Mouse (Mus musculus) heart, adult 2 months (tissue): Measurements from ENCODE around the gene Ttc25. TPM values are rescaled to one million over a fixed set of nuclear protein-coding genes. Genes with fewer than 3 reads are reported as not detected.
A peak's percentile ranks its signal among the peaks of the same experiment; 100 is the strongest.

Experiments
- DNase-seq, 2 experiments: peaks; one replicate each; pipeline ENCODE4 v3.0.0; 2021
- H3K27ac ChIP-seq: fragments of 200-600 bp; 2 replicates; pipeline ENCODE4 v1.8.1; 2022
- H3K27me3 ChIP-seq: fragments of 200-500 bp; 2 replicates; pipeline ENCODE4 v1.6.1; 2012; ENCODE audit warnings: mild to moderate bottlenecking, low read length, inconsistent platforms, mixed read lengths; ENCODE audit not compliant: control insufficient read depth, insufficient read depth
- H3K36me3 ChIP-seq: fragments of 200-500 bp; 2 replicates; pipeline ENCODE4 v1.6.1; 2012; ENCODE audit warnings: low read length, inconsistent platforms; ENCODE audit not compliant: control insufficient read depth, insufficient read depth
- H3K4me1 ChIP-seq: fragments of 200-500 bp; 2 replicates; pipeline ENCODE4 v1.6.1; 2011; ENCODE audit warnings: low read length; ENCODE audit not compliant: control insufficient read depth, insufficient read depth
- H3K4me3 ChIP-seq: fragments of 200-600 bp; 2 replicates; pipeline ENCODE4 v1.8.1; 2022
- H3K79me2 ChIP-seq: fragments of 200-500 bp; replicated peaks from 2 replicates; pipeline ENCODE4 v1.6.1; 2012; ENCODE audit warnings: mild to moderate bottlenecking, inconsistent platforms, low read length, moderate library complexity, mixed read lengths; ENCODE audit not compliant: control insufficient read depth, insufficient read depth
- H3K9ac ChIP-seq: fragments of 200-500 bp; 2 replicates; pipeline ENCODE4 v1.6.1; 2012; ENCODE audit warnings: low read depth, mild to moderate bottlenecking, control low read depth, inconsistent platforms, low read length, mixed read lengths
- CTCF ChIP-seq: fragments of 200-600 bp; IDR thresholded peaks from 2 replicates; pipeline ENCODE4 v1.8.1; 2022; ENCODE audit warnings: antibody characterized with exemption, mild to moderate bottlenecking, moderate library complexity
- EP300 ChIP-seq: fragments of 200-500 bp; IDR thresholded peaks from 2 replicates; pipeline ENCODE4 v1.6.1; 2011; ENCODE audit warnings: low read depth, low read length, control low read depth; ENCODE audit not compliant: insufficient read depth
- POLR2A ChIP-seq: fragments of 200-500 bp; IDR thresholded peaks from 2 replicates; pipeline ENCODE4 v1.6.1; 2011; ENCODE audit warnings: mild to moderate bottlenecking, low read depth, low read length, control low read depth; ENCODE audit not compliant: insufficient read depth
- WGBS: fragments of 180-500 bp; shearing (Covaris S2); methylation state at CpG from one replicate; pipeline ENCODE4 v1.1.7; 2018; 5-methylcytosine and 5-hydroxymethylcytosine counted together
- intact Hi-C: fragments of 180-260 bp; cut with DNase I; formaldehyde crosslinking; loops from one replicate; pipeline ENCODE4 v1.15.1; 2025
- polyA plus RNA-seq: library from polyadenylated mRNA; depleted of rRNA; stranded (reverse); fragments of >200 nt; gene quantifications from 2 replicates; pipeline ENCODE4 v1.2.3, GENCODE M21; 2012
- total RNA-seq, 2 experiments: library from RNA; stranded (reverse); gene quantifications; 2 replicates each; pipeline ENCODE4 v1.2.3; 2021

Ttc25 gene
- total and polyA plus RNA-seq, 3 experiments = 0.18 to 0.37 TPM; not detected in 1

- no peaks in the 10 kb centered on the region for H3K27me3 ChIP-seq
- 97% methylated on average over 8 of the region's 8 CpGs for WGBS
- H3K4me3 ChIP-seq = no peak overlapping the region
- no peak for DNase-seq
- H3K36me3 ChIP-seq = no peaks in the 10 kb centered on the region
- no peaks in the 10 kb centered on the region for H3K79me2 ChIP-seq
- H3K27ac ChIP-seq = no peak overlapping the region
- H3K9ac ChIP-seq = no peak overlapping the region
- no peaks in the 10 kb centered on the region for H3K4me1 ChIP-seq
- intact Hi-C loops = no loop called here
- TF ChIP-seq EP300 = no peak
- no peak for TF ChIP-seq POLR2A
- TF ChIP-seq CTCF = no peak
These were observed 39.4 kb upstream of the Ttc25 start for GRCm38 (mm10) chr11:100505997-100506396.

- no peak overlapping the region for H3K4me3 ChIP-seq
- H3K27me3 ChIP-seq = no peaks in the 10 kb centered on the region
- TF ChIP-seq CTCF = peak; percentile 18; the same call in 1 of the 2 replicates
- TF ChIP-seq EP300 = no peak
- TF ChIP-seq POLR2A = no peak
- DNase-seq = no peak
- 93% methylated on average over 2 of the region's 2 CpGs for WGBS
- H3K79me2 ChIP-seq = no peaks in the 10 kb centered on the region
- H3K9ac ChIP-seq = no peak overlapping the region
- no peaks in the 10 kb centered on the region for H3K36me3 ChIP-seq
- intact Hi-C loops = loop anchor here (5.0 kb wide), 1 partner anchor 47 kb away; no protein-coding TSS in a partner anchor
- no peaks in the 10 kb centered on the region for H3K4me1 ChIP-seq
- no peak overlapping the region for H3K27ac ChIP-seq
These were observed 34.9 kb upstream of the Ttc25 start for GRCm38 (mm10) chr11:100510556-100510955.

- intact Hi-C loops = loop anchor here (5.0 kb wide), 1 partner anchor 45 kb away; no protein-coding TSS in a partner anchor
- DNase-seq = no peak
- no peaks in the 10 kb centered on the region for H3K36me3 ChIP-seq
- no peak overlapping the region for H3K4me3 ChIP-seq
- H3K4me1 ChIP-seq = no peaks in the 10 kb centered on the region
- peak; percentile 56 for TF ChIP-seq CTCF
- no peak for TF ChIP-seq POLR2A
- H3K27me3 ChIP-seq = no peaks in the 10 kb centered on the region
- 89% methylated on average over 1 of the region's 1 CpGs for WGBS
- H3K27ac ChIP-seq = no peak overlapping the region
- H3K9ac ChIP-seq = no peak overlapping the region
- no peaks in the 10 kb centered on the region for H3K79me2 ChIP-seq
These were observed 33.0 kb upstream of the Ttc25 start for GRCm38 (mm10) chr11:100512384-100512783.

GRCm38 (mm10) chr11:100513716-100514115 lies 31.7 kb upstream of the Ttc25 start:
- no peak for TF ChIP-seq EP300
- TF ChIP-seq POLR2A = no peak
- no peak for TF ChIP-seq CTCF
- Histone ChIP-seq H3K4me1 (no peaks in the 10 kb centered on the region), H3K27me3 (no peaks in the 10 kb centered on the region), H3K9ac (no peak overlapping the region), H3K79me2 (no peaks in the 10 kb centered on the region), H3K36me3 (no peaks in the 10 kb centered on the region), H3K27ac (no peak overlapping the region), H3K4me3 (no peak overlapping the region)
- intact Hi-C loops = loop anchor here (5.0 kb wide), 1 partner anchor 44 kb away; no protein-coding TSS in a partner anchor
- no peak for DNase-seq
- 88% methylated on average over 10 of the region's 10 CpGs for WGBS

- no peak overlapping the region for H3K4me3 ChIP-seq
- 92% methylated on average over 9 of the region's 9 CpGs for WGBS
- TF ChIP-seq EP300 (no peak), CTCF (no peak), POLR2A (no peak)
- no peaks in the 10 kb centered on the region for H3K79me2 ChIP-seq
- intact Hi-C loops = no loop called here
- H3K9ac ChIP-seq = no peak overlapping the region
- H3K4me1 ChIP-seq = no peaks in the 10 kb centered on the region
- H3K27me3 ChIP-seq = no peaks in the 10 kb centered on the region
- no peak overlapping the region for H3K27ac ChIP-seq
- DNase-seq = no peak
- no peaks in the 10 kb centered on the region for H3K36me3 ChIP-seq
These were observed 30.3 kb upstream of the Ttc25 start for GRCm38 (mm10) chr11:100515061-100515460.

- no peaks in the 10 kb centered on the region for H3K79me2 ChIP-seq
- H3K9ac ChIP-seq = no peak overlapping the region
- H3K4me3 ChIP-seq = no peak overlapping the region
- no peaks in the 10 kb centered on the region for H3K27me3 ChIP-seq
- no peak for DNase-seq
- intact Hi-C loops = no loop called here
- H3K36me3 ChIP-seq = no peaks in the 10 kb centered on the region
- WGBS = 90% methylated on average over 9 of the region's 9 CpGs
- H3K27ac ChIP-seq = no peak overlapping the region
- H3K4me1 ChIP-seq = no peaks in the 10 kb centered on the region
- TF ChIP-seq EP300 = no peak
- no peak for TF ChIP-seq CTCF
- no peak for TF ChIP-seq POLR2A
These were observed 29.6 kb upstream of the Ttc25 start for GRCm38 (mm10) chr11:100515789-100516188.
